Mouse (Mus musculus) kidney, adult 11 months (tissue): ENCODE results near the gene Mfsd13b.
A peak's percentile ranks its signal among the peaks of the same experiment; 100 is the strongest.
"Not testable (repeated sequence)": the region's sequence is repeated elsewhere in the genome, so short reads cannot be mapped to it uniquely, and the experiment has no call there.

ENCODE experiments used
- DNase-seq: peaks from one replicate; pipeline ENCODE4 v3.0.0; 2022

The Mfsd13b gene

DNA sequence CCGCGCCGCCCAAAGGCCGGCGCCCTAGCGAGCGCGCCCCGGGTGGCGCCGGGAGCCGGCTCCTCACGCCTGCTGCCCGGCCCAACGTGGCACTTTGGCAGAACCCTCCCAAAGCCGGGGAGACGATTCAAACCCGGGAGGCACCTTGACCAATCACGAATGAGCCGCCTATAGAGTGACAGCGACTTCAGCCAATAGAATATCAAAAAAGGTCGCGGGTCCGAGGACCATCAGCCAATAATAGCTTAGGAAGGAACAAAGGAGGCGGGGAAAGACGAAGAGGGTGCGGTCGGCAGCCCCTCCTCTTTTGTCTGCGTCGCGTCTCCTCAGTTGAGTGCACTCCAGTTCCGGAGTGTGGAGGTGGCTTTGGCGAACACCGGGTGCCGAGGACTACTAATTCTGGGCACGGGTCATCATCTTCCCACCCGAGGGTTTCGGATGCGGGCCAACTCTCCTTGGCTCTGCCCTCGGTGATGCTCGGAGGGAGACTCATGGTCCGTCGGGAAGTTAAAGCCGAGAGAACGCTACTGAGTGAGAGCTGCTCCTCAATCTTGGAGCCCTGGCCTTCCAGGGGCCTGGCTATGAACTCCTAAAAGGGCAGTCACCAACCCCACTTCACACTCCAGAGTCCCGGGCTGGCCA is at the start of gene Mfsd13b, which contains the start of gene Cdr2:
Mfsd13b (plus strand) TSS at position 310 of the 642 bp plus-strand sequence.
Cdr2 (minus strand) TSS at position 113 of the 642 bp plus-strand sequence.
- peak; percentile 97 for DNase-seq

DNA sequence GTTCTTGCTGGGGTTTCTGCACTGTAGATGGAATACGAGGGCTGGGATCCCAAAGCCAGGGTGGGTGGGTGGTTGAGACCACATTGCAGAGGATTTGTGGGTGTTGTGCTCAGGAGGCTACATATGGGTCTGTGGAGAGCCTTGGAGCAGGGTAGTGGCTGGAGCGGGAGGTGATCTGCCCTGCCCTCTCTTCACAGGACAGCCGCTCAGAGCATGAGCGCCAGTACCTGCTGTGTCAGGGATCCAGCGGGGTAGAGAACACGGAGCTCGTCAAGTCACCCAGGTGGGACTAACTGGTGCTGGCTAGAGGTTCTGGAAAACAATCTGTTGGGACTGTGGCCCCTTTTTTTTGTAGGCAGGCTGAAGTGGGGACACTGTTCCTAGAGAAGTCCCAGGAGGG is 49.2 kb upstream of the Mfsd13b start:
- DNase-seq = no peak

DNA sequence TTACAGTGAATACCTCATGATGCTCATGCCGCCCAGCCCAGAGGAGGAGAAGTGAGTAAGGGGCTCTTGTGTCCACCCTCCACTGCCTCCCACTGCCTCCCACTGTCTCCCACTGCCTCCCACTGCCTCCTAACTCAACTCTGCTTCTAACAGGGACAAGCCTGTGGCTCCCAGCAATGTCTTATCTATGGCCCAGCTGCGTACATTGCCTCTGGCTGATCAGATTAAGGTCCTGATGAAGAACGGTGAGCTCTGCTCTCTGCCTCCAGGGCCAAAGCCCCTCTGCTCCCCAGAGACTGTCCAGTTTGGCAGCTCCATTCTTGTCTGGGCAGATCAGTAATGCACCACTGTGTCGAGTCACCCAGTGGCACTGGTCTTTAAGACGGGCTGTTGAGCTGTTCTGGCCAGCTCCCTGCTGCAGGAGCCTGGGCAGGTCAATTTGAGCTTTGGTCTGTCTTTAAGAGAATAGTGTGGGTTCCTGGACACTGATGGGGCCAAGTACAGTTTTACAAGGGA is 48.6 kb upstream of the Mfsd13b start:
- no peak for DNase-seq

DNA sequence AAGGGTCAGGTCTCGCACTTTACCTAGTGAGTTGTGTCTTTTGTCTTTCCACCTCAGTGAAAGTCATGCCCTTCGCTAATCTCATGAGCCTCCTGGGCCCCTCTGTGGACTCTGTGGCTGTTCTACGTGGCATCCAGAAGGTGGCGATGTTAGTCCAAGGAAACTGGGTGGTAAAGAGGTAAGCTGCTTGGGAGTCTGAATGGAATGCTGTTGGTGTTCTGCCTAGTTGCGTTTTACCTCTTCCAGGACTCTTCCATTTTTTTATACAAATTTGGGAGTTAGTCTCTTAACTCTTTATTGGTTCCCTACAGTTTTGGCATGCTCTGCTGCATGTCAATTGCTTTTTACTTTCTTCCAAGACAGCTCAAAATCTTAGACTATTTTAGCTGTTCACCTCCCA is 47.6 kb upstream of the Mfsd13b start:
- peak; percentile 54 for DNase-seq

DNA sequence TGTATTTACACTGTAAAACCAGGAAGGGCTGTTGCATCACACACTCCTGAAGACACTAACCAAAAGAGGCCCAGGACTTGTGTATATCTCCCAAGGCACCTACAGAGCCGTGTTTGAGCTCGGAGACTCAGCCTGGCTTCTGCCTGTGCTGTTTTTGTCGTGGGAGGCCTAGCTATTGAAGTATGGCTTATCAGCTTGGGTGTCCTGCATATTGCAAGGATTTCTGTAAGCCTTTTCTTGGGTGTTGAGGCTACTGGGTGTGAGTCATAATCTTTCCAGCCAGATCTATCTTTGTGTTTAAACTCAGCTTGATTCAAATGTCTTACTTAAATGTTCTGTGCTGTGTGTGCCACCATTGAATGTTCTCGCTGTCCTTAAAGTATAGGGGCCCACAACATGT is 45.8 kb upstream of the Mfsd13b start:
- no peak for DNase-seq

DNA sequence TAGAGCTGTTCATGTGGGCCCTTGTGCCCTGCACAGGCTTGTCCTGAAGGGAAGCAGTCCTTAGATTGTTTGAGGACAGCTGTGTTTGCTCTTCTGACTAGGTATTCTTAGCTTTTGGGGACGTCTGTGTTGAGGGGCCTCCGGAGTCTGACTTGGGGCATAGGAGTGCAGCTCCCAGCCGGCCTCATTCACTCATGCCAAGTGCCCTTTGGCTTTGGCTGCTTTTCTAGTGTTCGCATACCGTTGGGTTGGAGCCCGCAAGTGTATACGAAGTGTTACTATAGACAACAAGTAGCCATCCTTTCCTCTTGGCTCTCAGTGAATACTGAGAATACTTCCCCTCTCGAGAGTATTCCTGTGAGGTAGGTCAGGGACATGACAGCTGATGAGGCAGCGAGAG is 44.1 kb upstream of the Mfsd13b start:
- DNase-seq = peak; percentile 36

DNA sequence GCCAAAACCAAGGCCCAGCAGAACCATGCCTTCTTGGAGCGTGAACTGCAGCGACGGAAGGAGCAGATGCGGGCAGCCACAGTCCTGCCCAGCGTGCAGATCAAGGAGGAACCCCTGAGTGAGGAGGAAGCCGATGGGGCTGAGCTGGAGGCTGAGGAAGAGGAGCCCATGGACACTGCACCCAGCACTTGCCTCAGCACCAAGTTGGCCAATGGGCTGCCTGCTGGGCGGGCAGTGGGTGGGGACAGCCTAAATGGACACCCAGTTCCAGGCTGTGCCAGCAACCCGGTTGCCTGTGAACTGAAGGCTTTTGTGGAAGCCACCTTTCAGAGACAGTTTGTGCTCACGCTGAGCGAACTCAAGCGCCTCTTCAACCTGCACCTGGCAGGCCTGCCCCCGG is 42.0 kb upstream of the Mfsd13b start:
- DNase-seq = peak; percentile 90

DNA sequence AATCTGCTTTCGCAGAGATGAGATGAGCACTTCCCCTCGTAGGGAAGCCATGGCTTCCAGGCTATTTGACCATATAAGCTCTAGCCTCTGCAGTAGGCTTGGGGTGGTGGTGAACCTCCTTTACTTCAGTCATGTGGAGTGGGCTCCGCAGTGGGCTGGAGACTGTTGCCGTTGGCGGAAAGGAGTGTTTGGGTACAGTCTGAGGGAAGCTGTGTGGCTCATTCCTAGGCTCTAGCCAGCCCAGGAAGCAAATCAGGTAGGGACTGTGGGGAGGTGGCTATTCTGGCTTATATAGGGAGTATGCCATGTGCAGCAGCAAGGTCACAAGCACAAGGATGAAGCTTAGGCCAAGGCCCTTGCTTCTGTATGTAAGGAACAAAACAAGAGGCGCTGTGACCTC is 41.1 kb upstream of the Mfsd13b start:
- no peak for DNase-seq

DNA sequence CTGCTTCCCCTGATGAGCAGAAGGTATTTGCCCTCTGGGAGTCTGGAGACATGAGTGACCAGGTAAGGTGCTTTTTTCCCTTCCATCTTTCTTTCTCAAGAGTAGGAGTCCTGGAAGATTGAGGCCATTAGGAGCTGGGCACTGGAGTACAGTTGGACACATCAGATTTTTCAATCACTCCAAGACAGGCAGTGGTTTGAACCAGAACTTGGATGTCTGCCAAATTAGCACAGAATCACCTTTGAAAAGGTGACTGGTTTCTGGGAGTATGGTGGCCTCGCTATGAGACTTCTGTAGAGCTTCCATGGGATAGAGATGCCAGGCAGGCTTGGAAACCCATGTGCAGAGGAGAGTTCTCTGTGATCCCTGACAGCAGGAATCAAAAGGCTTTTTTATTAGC is 39.8 kb upstream of the Mfsd13b start:
- DNase-seq = peak; percentile 29

DNA sequence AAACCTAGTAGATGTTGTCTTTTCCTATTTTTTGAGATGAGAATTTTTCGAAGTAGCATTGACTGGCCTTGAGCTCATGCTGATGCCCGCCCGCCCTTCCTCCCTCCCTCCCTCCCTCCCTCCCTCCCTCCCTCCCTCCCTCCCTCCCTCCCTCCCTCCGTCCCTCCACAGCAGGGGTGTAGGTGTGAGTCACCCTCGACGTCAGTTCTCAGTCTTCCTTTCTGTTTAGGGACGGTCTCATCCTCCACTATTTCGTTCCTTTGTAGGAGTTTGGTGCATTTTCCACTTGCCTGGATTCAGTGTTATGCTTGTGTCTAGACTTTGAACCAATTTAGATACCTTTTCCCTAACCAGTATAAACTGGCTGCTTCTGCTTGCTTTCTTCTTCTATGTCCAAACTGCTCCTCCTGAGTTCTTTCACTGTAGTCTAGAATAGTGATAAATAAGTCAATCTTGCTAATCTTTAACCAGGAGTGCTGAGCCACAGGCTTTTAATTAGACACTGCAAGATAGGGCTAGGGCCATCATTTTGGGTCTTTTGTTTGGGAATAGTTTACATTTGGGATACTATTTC is 38.3 kb upstream of the Mfsd13b start:
- peak; percentile 45 for DNase-seq

DNA sequence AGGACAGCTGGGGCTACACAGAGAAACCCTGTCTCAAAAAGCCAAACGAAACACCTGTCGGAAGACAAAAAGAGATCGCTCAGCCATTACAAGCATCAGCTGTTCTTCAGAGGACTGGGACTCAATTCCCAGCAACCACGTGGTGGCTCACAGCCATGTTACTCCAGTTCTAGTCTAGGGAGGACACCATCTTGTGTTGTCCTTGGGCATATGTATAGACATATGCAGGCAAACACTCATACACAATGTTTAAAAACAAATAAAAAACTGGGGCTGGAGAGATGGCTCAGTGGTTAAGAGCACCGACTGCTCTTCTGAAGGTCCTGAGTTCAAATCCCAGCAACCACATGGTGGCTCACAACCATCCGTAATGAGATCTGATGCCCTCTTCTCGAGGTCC is 28.7 kb upstream of the Mfsd13b start:
- DNase-seq = not testable (repeated sequence)

DNA sequence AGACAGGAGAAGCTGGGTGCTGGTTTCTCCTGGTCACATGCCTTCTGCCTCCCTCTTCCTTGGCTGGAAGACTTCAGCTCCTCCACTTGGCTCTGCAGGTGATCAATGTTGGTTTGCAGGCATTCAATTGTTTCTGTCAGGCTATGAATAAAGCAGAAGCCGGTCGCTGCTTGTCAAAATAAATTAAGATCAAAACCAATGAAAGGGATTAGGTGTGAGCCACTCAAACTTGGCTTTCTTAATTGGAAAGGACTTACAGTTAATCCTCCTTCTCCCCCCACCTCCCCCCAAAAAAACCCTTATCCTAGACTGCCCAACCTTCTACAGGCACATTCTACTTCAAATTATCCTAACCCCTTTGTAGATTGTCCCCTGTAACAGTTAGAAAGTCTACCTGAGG is 22.2 kb upstream of the Mfsd13b start:
- no peak for DNase-seq

DNA sequence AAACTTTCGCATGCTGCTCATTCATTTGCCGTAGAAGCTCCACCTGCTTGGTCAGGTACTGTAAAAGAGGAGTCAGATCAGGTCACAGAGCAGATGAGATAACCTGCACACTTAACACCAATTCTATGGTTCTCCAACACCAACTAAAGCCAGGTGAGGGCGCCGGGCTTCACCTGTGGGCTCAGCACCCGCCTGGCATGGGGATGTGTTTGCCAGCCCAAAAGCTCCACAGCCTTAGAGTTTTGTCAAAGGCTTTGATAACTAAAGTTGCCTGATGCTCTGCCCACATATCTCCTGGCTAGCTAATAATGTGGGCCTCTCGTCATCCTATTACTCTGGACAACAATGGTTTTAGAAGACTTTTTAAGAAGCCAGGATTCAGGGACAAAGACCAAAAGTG is 21.7 kb upstream of the Mfsd13b start:
- DNase-seq = no peak

DNA sequence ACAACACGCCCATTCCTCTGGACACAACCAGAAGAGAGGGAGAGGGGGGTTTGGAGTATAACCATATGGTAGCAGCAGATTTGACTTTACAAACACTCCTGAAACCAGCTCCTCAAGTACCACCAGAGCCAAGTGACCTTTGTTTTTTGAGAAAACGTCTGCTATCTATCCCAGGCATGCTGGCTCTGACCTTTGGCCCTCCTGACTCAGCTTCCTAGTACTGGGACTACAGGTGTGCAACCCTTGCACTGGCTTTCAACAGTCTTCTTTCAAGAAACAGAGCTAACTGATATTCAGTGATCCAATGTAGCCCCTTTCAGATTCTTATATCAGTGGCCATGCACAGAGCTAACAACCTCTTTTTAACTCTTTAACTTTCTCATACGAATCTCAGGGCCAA is 20.4 kb upstream of the Mfsd13b start:
- peak; percentile 85 for DNase-seq

DNA sequence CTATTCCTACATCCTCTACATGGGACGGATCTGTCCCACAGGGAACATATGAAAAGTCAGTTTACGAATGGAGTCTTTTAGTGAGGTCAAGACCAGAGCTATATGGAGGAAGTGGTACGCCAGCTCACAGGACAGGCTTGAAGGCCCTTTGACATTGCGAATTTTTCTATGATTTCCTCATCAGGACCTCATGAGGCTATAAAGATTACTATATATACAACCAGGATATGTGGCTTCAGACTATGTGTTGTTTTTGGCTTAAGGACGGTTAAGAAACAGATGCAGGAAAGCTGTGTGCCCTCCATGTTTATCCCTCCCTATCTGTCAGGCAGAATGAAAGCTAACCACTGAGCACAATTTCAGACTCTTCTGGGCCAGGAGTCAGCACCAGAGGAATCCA is 19.2 kb upstream of the Mfsd13b start:
- no peak for DNase-seq

DNA sequence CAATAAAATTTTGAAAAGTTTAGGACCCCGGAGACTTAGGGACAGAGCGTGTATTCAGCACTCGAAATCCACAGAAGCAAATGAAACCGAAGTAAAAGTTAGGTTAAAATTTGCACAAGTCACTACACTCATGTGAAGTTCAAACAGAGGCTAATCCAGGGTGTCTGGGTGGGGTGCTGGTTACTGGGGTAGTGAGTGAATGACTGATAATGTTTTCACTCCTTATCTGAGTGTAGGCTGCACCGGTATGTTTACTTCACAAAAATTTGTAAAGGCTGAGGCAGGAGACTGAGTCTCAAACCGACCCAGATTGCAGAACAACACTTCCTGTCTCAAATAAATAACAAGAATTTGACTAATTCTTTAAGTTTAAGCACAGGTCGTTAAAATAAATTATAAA is 13.1 kb upstream of the Mfsd13b start:
- DNase-seq = no peak

DNA sequence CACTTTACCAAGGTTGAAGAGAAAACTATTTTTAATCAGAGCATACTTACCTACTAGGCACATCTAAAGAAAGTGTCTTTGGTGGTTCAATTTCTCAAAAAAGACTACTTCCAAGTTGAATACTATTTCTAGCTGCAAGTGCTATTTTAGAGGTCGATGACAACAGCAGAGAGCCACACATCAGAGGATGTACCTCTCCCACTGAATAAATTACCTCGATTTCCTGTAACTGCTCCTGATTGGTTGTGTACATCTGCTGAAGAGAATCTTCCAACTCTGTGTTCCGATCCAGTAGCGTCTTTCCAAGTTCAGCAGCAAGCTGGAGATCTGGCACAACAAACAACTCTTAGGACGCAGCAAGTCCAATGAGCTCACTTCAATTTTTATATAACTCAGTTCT is 12.2 kb upstream of the Mfsd13b start:
- no peak for DNase-seq

DNA sequence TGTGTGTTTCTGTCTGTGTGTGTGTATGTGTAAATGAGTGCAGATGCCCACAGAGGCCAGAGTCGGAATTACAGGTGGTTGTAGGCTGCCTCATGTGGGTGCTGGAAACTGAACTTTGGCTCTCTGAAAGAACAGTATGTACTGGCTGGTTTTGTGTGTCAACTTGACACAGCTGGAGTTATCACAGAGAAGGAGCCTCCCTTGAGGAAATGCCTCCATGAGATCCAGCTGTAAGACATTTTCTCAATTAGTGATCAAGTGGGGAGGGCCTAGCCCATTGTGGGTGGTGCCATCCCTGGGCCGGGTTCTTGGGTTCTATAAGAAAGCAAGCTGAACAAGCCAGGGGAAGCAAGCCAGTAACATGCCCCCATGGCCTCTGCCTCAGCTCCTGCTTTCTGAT is 9.8 kb upstream of the Mfsd13b start:
- DNase-seq = not testable (repeated sequence)

DNA sequence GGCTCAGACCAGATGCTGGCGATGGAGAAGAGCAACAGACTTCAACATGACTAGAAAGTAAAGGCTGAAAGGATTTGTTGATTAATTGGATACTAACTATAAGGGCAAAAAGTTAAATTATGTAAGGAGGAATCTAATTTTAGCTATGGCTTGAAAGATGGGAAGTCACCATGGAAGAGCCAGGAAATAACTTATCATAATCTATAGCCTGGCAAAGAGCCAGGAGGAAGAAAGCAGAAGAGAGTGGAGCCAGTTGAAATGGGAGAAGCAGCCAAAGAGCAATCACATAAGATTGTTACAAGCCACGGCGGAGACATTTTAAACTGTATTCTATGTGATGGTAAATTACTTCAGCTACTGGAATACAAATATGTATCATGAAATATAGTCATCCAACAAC is 8.3 kb upstream of the Mfsd13b start:
- no peak for DNase-seq

DNA sequence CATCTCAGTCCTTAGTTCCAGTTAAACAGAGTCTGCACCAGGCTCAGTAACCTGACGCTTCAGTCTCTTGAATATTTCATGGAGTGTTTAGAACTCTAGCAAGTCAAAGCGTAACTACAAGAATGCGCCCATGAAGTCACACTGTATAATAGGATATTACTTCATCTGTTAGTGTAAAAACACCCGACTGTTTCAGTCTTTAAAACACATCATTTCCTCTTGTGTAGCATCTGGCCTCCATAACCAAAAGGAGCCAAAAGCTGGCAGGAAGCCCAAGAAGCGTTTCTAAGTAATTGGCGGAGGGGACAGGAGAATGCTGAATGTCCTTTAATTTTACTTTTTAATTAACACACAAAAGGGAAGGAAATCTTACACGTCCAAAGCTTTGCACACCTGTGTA is 5.2 kb upstream of the Mfsd13b start:
- no peak for DNase-seq

DNA sequence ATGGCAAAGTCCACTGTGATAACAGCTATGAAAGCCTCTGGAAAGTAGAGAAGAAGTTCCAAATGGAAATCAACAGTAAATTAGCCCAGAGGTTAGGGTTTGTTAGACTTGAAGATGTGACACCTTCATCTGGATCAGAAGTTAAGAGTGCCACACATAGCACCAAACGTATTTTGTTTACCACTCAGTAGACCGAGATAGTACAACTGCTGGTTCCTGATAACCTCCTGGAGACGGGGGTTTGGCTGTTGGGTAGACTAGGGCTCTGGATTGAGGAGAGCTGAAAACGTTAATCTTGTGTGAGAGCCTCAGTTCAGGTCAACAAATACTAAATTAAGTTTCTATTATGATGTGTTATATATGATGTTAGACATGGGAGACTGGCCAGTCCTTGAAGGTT is 2.3 kb upstream of the Mfsd13b start:
- DNase-seq = no peak

DNA sequence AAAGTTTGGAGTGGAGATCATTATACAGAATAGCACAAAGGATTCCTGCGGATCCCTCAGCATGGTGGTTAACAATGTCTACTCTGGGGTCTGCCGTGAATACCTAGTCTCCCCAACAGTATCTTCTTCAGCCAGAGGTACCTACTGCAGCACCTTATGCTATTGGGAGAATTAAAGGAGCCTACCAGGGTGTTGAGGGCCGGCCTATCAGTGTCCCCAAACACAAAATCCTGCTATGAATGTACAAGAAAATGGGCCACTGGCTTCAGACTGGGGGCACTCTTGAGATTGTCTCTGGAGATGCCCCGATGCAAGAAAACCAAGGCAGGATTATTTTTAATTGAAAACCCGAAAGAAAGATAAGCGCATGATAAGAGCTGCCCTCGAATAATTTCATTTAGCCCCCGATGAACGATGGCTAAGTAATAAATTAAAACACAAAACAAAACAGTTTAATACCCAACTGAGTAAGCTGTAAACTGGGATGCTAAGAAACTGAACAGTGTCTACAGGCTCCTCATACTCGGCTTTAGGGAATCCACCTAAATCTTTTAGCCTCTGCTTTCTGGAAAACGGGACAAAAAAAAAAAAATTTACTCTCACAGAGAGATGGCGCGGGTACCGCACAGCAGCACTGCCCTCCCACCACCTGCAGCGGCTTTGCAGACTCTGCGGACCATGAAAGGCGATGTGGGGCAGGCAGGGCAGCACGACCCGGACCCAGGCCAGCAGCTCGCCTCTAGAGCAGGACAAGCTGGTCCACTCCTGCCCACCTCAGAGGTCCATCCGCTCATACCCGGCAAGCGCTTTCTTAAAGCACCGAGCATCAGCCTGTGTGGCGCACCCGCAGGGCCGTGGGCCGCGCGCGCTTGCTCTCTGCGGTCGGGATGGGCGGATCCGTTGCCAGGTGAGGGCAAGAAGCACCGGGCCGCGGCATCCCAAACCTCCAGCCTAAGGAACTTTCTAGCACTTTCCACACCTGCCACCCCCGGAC is 1.1 kb upstream of the Mfsd13b start:
- DNase-seq = peak; percentile 39

DNA sequence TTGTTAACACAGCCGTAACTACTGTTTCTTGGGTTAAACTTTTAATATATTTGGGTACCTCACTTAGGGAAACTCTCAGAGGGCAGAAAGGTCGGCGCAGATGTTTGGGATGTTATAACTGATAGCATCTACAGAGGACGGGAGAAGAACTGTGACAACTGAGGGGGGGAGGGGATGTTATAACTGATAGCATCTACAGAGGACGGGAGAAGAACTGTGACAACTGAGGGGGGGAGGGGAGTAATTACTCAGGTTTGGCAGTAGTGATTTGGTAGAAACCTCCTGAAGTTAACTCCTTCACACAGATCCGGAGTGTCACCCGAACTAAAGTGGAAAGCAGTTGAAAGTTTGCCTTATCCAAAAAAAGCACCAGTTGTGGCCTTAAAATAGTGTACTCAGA is 659 bp downstream of the Mfsd13b start:
- DNase-seq = no peak

DNA sequence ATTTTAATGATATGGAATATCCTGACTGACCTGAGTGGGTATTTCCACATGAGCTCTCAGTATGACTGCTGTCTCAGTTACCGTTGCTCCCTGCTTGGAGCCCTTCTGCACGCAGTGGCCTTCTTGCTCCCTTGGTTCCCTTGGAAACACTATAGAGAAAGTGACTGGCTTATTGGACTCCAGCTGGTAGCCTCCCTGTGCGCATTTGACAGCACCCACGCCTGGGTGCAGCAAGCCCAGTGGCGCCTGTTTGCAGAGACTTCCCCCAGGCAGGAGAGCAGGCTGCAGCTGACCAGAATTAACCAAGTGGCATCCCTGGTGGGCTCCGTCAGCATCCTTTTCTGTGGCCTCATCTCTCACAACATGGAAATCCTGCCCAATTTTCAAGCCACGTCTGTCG is 8.9 kb downstream of the Mfsd13b start:
- no peak for DNase-seq
